Mouse (Mus musculus) embryonic facial prominence, embryonic 15.5 days (tissue): ENCODE data around the gene Cyp2c68. TPM values are rescaled to one million over a fixed set of nuclear protein-coding genes. Genes with fewer than 3 reads are reported as not detected.

Experiments used
- polyA plus RNA-seq: library from polyadenylated mRNA; unstranded; fragments of >200 nt; fragmentation: Nextera tagmentation; extraction: Ambion mirVana; gene quantifications from 2 replicates; pipeline ENCODE4 v1.2.1, GENCODE M21; 2015

The Cyp2c68 gene
- polyA plus RNA-seq, 1 experiment from 2014 or later, result not detected

Other genes with a start within 250 kb of the Cyp2c68 start
- not detected in 2 replicates for gene Cyp2c39, start 230.2 kb downstream of the Cyp2c68 start, polyA plus RNA-seq
- gene Cyp2c67, start 92.0 kb downstream of the Cyp2c68 start, polyA plus RNA-seq, result not detected in 2 replicates
- not detected in 2 replicates for gene Cyp2c40, start 71.8 kb upstream of the Cyp2c68 start, polyA plus RNA-seq
- gene Cyp2c69, start 145.7 kb upstream of the Cyp2c68 start, polyA plus RNA-seq, result not detected in 2 replicates